Mouse (Mus musculus): ENCODE measurements around the gene Ppp1r15b.

- no peak for TF ChIP-seq CTCF (IDR thresholded peaks at IDR 0.05; ENCODE audit: low read depth, low read length)
- no peak for TF ChIP-seq POLR2A (IDR thresholded peaks at IDR 0.05; ENCODE audit: borderline replicate concordance, low read depth, low read length)
Measured at GRCm38 (mm10) chr1:133083942-133084625, 46.9 kb upstream of the Ppp1r15b start.
